Mouse (Mus musculus) heart, postnatal 4 days (tissue): ENCODE measurements around the gene C2cd4c. TPM values are rescaled to one million over a fixed set of nuclear protein-coding genes. Genes with fewer than 3 reads are reported as not detected.
A peak's percentile ranks its signal among the peaks of the same experiment; 100 is the strongest.

Experiments used
- DNase-seq: peaks from one replicate; pipeline ENCODE4 v3.0.0; 2021
- total RNA-seq, 2 experiments: library from RNA; stranded (reverse); gene quantifications; 2 replicates each; pipeline ENCODE4 v1.2.3; 2021

C2cd4c gene
- total RNA-seq = under 1 TPM; 0.10 to 0.11 TPM

DNA sequence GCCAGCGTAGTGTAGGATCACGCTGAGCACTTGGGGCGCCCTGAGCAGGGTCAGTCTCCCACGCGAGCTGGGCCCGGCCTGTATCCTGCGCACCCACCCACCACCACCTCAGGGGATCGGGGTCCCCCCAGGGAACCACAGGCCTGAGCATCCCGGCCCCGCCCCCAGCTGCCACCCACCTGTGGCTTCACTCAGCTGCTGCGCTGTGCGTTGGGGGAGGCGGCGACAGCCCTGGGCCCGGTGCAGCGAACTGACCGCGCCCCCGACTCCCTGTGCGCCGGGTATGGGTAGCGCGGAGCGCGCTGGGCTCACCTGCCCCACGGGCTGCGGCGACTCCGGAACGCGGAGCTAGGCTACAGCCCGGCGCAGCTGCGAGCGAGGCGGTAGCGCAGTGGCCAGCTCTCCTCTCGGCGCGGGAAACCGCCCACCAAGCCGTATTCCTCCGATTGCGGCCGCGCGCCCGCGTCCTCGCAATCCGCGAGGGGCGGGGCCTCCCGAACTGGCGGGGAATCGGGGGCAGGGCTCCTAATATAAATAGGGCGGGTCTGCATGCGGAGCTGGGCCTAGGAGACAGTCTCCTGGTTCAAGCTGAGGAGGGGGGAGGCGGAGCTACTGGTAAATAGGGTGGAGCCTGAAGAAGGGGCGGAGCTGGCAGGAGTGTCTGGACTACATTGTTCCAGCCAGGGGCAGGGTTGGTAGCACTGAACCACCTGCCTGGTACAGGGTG, at the start of gene C2cd4c:
Gene C2cd4c (minus strand): TSS at position 448 of the 727 bp plus-strand sequence.
- peak; percentile 54 for DNase-seq

DNA sequence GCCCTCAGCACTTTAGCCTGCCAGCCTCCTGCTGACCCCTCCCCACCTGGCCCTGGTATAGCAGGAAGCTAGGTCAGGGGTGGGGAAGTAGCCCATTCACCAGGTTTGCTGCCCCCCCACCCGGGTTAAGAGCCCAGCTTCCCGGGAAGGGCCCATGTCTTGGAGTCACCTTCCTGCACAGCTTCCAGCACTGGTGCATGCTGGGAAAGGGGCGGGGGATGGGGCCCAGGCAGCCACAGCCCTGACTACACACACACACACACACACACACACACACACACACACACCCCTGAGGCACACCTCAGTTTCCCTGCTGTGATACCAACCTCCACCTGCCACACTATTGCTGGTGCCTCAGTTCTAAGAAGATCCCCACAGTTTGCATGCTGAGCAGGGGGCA, 48.0 kb upstream of the C2cd4c start:
- DNase-seq = no peak

DNA sequence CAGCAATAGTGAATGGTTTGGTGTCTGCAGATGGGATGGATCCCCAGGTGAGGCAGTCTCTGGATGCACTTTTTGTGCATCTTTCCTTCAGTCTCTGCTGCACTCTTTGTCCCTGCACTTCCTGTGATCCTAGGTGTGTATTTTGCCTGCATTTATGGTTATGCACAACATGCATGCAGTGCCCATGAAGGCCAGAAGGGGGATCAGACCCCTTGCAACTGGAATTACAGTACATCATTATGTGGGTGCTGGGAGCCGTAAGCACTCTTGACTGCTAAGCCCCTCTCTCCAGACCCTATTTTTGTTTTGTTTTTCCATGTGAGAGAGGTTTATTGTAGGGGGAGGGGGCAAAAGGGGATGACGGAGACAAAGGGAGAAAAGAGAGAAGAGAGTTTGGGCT, 46.5 kb upstream of the C2cd4c start:
- no peak for DNase-seq

DNA sequence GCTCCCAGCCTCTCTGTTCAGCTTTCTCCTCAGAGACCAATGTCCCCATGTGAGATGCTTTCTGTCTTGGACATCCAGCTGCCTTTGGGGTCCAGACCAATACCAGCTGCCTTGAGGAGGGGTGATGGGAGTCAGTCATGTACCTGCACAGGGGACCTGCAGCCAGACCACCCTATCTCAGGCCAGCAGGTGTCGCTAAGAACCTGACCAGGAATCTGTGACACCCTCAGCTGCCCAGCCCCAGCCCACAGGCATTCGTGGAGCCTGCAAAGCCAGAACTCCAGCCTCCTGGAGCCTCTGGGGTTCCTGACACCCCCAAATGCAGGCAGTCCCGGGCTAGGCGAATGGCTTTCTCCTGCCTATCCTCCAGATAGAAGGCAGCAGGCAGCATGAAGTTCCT, 45.0 kb upstream of the C2cd4c start:
- peak; percentile 36 for DNase-seq

- DNase-seq = no peak
These were observed 41.1 kb upstream of the C2cd4c start for GRCm38 (mm10) chr10:79654946-79655395.

GRCm38 (mm10) chr10:79652789-79653188, 39.0 kb upstream of the C2cd4c start:
- DNase-seq = no peak

GRCm38 (mm10) chr10:79649070-79649751, 35.4 kb upstream of the C2cd4c start:
- DNase-seq = peak; percentile 86

DNA sequence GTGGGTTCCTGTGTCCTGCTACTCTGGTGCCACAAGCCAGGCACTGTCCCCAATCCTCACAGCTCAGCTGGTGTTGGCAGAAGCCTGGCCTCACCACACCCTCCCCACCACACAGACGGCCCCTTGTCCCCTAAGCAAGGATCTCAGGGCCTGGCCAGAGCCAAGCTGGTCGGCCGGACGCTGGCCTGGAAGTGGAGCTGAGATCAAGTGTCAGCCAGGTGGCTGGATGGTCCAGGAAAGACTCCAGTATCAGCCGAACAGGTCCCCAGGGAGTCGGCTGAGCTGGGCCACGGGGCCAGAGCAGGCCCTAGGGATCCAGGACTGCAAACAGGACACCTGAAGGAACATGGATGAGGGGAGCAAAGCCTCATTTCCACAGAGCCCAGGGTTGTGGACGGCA, 31.9 kb upstream of the C2cd4c start, which contains the start of gene Odf3l2:
Gene Odf3l2 (minus strand): TSS at position 28 of the 400 bp plus-strand sequence.
- DNase-seq = no peak

GRCm38 (mm10) chr10:79638486-79639204, 24.8 kb upstream of the C2cd4c start:
- peak; percentile 40 for DNase-seq

DNA sequence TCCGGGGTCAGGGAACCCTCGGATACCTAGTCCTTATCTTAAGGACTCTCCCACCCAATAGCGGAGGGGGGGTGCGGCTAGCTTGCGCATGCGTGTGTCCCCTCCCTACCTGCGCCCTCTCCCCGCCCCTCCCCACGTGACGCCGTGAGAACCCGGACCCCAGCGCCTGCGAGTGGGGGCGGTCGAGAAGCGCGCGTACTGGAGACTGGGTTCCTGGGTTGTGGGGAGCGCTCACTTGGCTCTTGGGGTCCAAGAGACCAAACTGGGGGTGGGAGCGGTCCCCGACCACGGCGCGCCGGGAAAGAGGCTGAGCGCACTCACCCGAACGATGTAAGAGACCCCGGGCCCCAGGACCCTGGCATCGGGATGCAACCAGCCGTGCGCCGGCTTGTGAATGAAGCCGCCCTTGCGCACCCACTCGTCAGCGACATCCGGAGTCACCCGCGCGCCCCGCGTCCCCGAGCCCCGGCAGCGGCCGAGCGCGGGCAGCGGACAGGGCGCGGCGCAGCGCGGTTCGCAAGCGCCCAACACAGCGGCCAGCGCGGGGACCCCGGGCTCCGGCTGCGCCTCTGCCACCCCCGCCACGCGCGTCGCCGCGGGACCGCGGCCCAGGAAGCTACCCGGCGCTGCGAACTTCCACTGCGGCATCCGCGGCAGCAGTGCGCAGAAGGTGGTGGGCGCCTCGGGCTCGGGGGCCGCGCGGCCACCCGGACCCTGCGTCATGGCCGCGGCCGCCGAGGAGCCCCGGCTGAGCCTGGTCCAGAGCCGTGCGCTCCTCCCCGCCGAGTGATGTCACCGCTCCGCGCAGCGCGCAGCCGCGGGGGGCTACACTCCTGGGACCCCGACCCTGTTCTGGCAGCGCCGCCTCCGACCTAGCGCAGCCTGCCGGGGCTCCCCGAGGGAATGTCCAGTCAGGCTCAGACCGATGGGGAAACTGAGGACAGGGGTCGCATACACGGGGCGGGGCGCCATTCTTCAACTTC, 23.6 kb upstream of the C2cd4c start, which contains the start of gene Shc2:
Gene Shc2 (minus strand): TSS at position 791 of the 983 bp plus-strand sequence.
- peak; percentile 41 for DNase-seq

GRCm38 (mm10) chr10:79636287-79636686, 22.5 kb upstream of the C2cd4c start:
- DNase-seq = no peak

DNA sequence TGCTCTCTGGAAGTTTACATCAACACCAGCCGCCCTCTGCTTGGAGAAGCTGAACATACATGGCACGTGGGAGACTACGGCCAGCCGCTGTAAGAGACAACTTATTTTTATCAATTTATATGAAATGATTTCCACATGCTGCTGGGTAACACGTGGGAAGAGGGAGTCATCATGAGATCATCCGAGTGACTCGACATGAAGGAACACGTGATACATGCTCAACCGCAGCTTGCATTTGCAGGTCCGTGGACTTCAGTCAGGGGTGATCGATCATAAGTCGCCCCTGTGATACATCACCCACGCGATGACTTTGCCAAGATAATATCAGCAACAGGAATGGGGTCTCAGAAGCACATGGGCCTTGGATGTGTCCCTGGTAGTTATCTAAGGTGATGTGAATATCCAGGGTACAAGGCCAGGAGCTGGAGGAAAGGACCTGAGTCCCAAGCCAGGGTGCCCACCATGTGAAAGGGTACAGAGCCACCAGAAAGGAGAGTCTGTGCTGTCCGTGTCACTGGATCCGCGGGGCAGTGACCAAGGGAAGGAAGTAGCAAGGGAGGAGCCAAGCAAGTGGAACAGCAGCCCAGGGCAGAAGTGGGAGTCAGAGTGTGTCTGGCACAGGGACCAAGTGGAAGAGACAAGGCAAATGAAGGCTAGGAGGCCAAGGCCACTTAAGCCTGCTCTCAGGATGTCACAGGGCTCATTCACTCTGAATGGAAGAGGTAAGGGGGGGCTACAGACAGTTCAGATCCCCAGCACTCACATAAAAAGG, 19.4 kb upstream of the C2cd4c start:
- DNase-seq = no peak

GRCm38 (mm10) chr10:79631432-79631831, 17.6 kb upstream of the C2cd4c start:
- no peak for DNase-seq

GRCm38 (mm10) chr10:79628377-79628776, 14.6 kb upstream of the C2cd4c start:
- DNase-seq = no peak

GRCm38 (mm10) chr10:79626156-79626555, 12.3 kb upstream of the C2cd4c start:
- DNase-seq = no peak

GRCm38 (mm10) chr10:79625398-79625797, 11.6 kb upstream of the C2cd4c start:
- no peak for DNase-seq

GRCm38 (mm10) chr10:79623950-79624349, 10.1 kb upstream of the C2cd4c start:
- DNase-seq = no peak

DNA sequence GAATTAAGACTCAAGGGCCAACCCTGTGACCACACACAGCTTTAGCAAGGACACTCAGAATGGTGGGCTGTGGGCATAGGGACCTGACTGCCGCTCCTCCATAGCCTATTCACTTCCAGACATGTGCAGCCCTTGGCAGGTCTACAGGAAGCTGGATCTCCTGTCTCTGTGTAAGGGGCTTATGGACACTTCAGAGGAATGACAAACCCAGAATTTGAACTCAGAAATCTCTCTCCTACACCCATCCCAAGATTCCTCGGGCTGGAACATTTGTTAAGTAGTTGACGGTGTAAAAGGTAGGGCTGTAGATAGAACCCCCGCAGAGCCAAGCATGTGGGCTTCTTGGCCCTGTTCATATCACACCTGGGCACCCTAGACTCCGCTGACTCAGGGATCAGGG, 2.6 kb upstream of the C2cd4c start:
- no peak for DNase-seq

DNA sequence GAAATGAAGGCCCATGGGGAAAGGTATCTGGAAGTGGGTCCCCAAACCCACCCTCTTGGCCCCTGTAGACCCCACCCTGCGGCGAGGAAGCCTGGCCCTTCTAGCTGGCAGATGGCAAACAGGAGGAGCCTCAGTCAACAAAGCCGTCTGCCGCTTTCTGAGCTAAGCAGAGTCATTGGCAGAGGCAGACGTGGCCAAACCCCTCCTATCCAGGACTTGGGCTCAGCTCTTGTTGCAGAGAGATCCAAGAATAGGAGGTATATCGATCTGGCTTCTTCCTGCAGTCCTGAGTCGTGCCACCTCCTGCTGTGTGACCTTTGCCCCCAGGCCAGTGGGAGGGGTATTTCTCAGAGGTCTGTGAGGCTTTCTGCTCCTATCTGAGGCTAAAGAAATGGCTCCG, 2.0 kb upstream of the C2cd4c start:
- DNase-seq = no peak

DNA sequence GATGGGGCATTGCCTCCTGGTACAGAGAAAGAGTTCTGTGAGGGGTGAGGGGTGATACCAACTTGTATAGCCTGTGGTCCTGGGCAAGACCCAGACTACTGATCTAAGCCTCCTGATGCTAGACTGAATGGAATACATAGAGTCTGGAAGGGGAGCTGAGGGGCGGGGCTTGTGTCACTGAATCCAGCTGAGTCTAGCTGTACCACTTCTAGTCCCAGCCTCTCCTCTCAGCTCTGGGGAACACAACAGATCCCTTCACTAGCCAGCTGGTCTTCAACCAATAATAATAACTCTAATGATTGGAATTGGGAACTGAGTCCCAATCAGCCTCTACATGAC, 449 bp upstream of the C2cd4c start:
- DNase-seq = no peak
